Mouse (Mus musculus) lung, postnatal 25 days (tissue): ENCODE results near the gene Capn8.

ENCODE experiments used
- DNase-seq: peaks from one replicate; pipeline ENCODE4 v3.0.0; 2022; ENCODE audit warnings: low spot score

The Capn8 gene

GRCm38 (mm10) chr1:182550761-182551160 lies 14.0 kb upstream of the Capn8 start:
- DNase-seq: no peak

- peak; percentile 54 for DNase-seq
Observed at GRCm38 (mm10) chr1:182553649-182554375, 11.0 kb upstream of the Capn8 start.

- no peak for DNase-seq
Observed at GRCm38 (mm10) chr1:182558271-182558670, 6.5 kb upstream of the Capn8 start.

- DNase-seq: no peak
Observed at GRCm38 (mm10) chr1:182559530-182559929, 5.3 kb upstream of the Capn8 start.

- DNase-seq: peak; percentile 43
Observed at GRCm38 (mm10) chr1:182560390-182561098, 4.3 kb upstream of the Capn8 start.

GRCm38 (mm10) chr1:182561945-182562514 lies 2.8 kb upstream of the Capn8 start:
- peak; percentile 45 for DNase-seq

- DNase-seq: peak; percentile 58
Observed at GRCm38 (mm10) chr1:182562576-182563370, 2.0 kb upstream of the Capn8 start.

GRCm38 (mm10) chr1:182565351-182565835 lies 586 bp downstream of the Capn8 start:
- DNase-seq: no peak

GRCm38 (mm10) chr1:182571148-182571547 lies 6.3 kb downstream of the Capn8 start:
- DNase-seq: no peak

GRCm38 (mm10) chr1:182571973-182572372 lies 7.2 kb downstream of the Capn8 start:
- DNase-seq: no peak

- DNase-seq: no peak
Observed at GRCm38 (mm10) chr1:182573856-182574665, 9.3 kb downstream of the Capn8 start.

- DNase-seq: peak; percentile 73
Observed at GRCm38 (mm10) chr1:182574666-182575049, 9.9 kb downstream of the Capn8 start.

- no peak for DNase-seq
Observed at GRCm38 (mm10) chr1:182584169-182584568, 19.4 kb downstream of the Capn8 start.

GRCm38 (mm10) chr1:182585162-182585840 lies 20.5 kb downstream of the Capn8 start:
- peak; percentile 22 for DNase-seq

GRCm38 (mm10) chr1:182587706-182588105 lies 22.9 kb downstream of the Capn8 start:
- DNase-seq: no peak

- DNase-seq: no peak
Observed at GRCm38 (mm10) chr1:182591491-182591890, 26.7 kb downstream of the Capn8 start.

GRCm38 (mm10) chr1:182592436-182592835 lies 27.6 kb downstream of the Capn8 start:
- no peak for DNase-seq

- DNase-seq: no peak
Observed at GRCm38 (mm10) chr1:182605330-182606150, 40.7 kb downstream of the Capn8 start.

- no peak for DNase-seq
Observed at GRCm38 (mm10) chr1:182609701-182610335, 45.0 kb downstream of the Capn8 start.
